Mouse (Mus musculus): ENCODE measurements around the gene Npc2. TPM values are rescaled to one million over a fixed set of nuclear protein-coding genes. Genes with fewer than 3 reads are reported as not detected.

The Npc2 gene
- polyA plus RNA-seq, 1 experiment from 2014 or later = 27.9 TPM

GRCm38 (mm10) chr12:84755008-84755695 is 17.8 kb downstream of the Npc2 start:
- 56% methylated on average over 16 of the region's 16 CpGs for WGBS (ENCODE audit: insufficient replicate concordance)
- no peak overlapping the region for H3K4me3 ChIP-seq (ENCODE audit: low read depth, low read length)
- H3K9me3 ChIP-seq (replicated peaks; ENCODE audit: control insufficient read depth, low read length) = no peaks in the 10 kb centered on the region
- no peak overlapping the region for H3K4me2 ChIP-seq (ENCODE audit: low read depth, low read length)
- H3K9ac ChIP-seq (ENCODE audit: low read depth, low read length) = no peak overlapping the region
- no peaks in the 10 kb centered on the region for H3K27me3 ChIP-seq (ENCODE audit: control insufficient read depth, insufficient read depth, low read depth, low read length)
- H3K27ac ChIP-seq (ENCODE audit: low read length) = no peak overlapping the region
- H3K36me3 ChIP-seq (ENCODE audit: control insufficient read depth, insufficient read depth) = peaks cover 7% of the 10 kb centered on the region
- H3K4me1 ChIP-seq (ENCODE audit: control insufficient read depth, low read depth, low read length) = no peaks in the 10 kb centered on the region; the same call in 1 of the 2 replicates
- ATAC-seq (ENCODE audit: low read depth) = no peak

- no peaks in the 10 kb centered on the region for H3K4me1 ChIP-seq (ENCODE audit: control insufficient read depth, low read depth, low read length)
- H3K36me3 ChIP-seq (ENCODE audit: control insufficient read depth, insufficient read depth) = no peaks in the 10 kb centered on the region
- no peak overlapping the region for H3K4me2 ChIP-seq (ENCODE audit: low read depth, low read length)
- H3K27me3 ChIP-seq (ENCODE audit: control insufficient read depth, insufficient read depth, low read depth, low read length) = no peaks in the 10 kb centered on the region
- peak overlapping the region; percentile 5 for H3K27ac ChIP-seq (ENCODE audit: low read length)
- no peaks in the 10 kb centered on the region for H3K9me3 ChIP-seq (replicated peaks; ENCODE audit: control insufficient read depth, low read length)
- 45% methylated on average over 14 of the region's 14 CpGs for WGBS (ENCODE audit: insufficient replicate concordance)
- no peak overlapping the region for H3K9ac ChIP-seq (ENCODE audit: low read depth, low read length)
- no peak overlapping the region for H3K4me3 ChIP-seq (ENCODE audit: low read depth, low read length)
- no peak for ATAC-seq (ENCODE audit: low read depth)
These were observed 20.6 kb downstream of the Npc2 start for GRCm38 (mm10) chr12:84752131-84752977.

GRCm38 (mm10) chr12:84750661-84751060 is 22.3 kb downstream of the Npc2 start:
- 33% methylated on average over 14 of the region's 14 CpGs for WGBS (ENCODE audit: insufficient replicate concordance)
- no peak overlapping the region for H3K9ac ChIP-seq (ENCODE audit: low read depth, low read length)

GRCm38 (mm10) chr12:84748134-84748533 is 24.8 kb downstream of the Npc2 start:
- H3K27me3 ChIP-seq (ENCODE audit: control insufficient read depth, insufficient read depth, low read depth, low read length) = no peaks in the 10 kb centered on the region
- WGBS (ENCODE audit: insufficient replicate concordance) = 27% methylated on average over 3 of the region's 3 CpGs
- no peaks in the 10 kb centered on the region for H3K36me3 ChIP-seq (ENCODE audit: control insufficient read depth, insufficient read depth)
- no peak overlapping the region for H3K9ac ChIP-seq (ENCODE audit: low read depth, low read length)
- H3K9me3 ChIP-seq (replicated peaks; ENCODE audit: control insufficient read depth, low read length) = no peaks in the 10 kb centered on the region
- no peak overlapping the region for H3K4me3 ChIP-seq (ENCODE audit: low read depth, low read length)
- ATAC-seq (ENCODE audit: low read depth) = peak; percentile 30; the same call in 1 of the 2 replicates
- no peaks in the 10 kb centered on the region for H3K4me1 ChIP-seq (ENCODE audit: control insufficient read depth, low read depth, low read length)
- H3K27ac ChIP-seq (ENCODE audit: low read length) = no peak overlapping the region
- no peak overlapping the region for H3K4me2 ChIP-seq (ENCODE audit: low read depth, low read length)

More at GRCm38 (mm10) chr12:84750661-84751060, 22.3 kb downstream of the Npc2 start:
- Histone ChIP-seq H3K27me3 (ENCODE audit: control insufficient read depth, insufficient read depth, low read depth, low read length) (no peaks in the 10 kb centered on the region), H3K4me1 (ENCODE audit: control insufficient read depth, low read depth, low read length) (no peaks in the 10 kb centered on the region), H3K36me3 (ENCODE audit: control insufficient read depth, insufficient read depth) (no peaks in the 10 kb centered on the region), H3K4me2 (ENCODE audit: low read depth, low read length) (no peak overlapping the region), H3K4me3 (ENCODE audit: low read depth, low read length) (no peak overlapping the region), H3K9me3 (replicated peaks; ENCODE audit: control insufficient read depth, low read length) (no peaks in the 10 kb centered on the region), H3K27ac (ENCODE audit: low read length) (no peak overlapping the region)
- no peak for ATAC-seq (ENCODE audit: low read depth)

GRCm38 (mm10) chr12:84745700-84746099 is 27.3 kb downstream of the Npc2 start:
- 63% methylated on average over 4 of the region's 4 CpGs for WGBS (ENCODE audit: insufficient replicate concordance)
- H3K9me3 ChIP-seq (replicated peaks; ENCODE audit: control insufficient read depth, low read length) = no peaks in the 10 kb centered on the region
- no peaks in the 10 kb centered on the region for H3K27me3 ChIP-seq (ENCODE audit: control insufficient read depth, insufficient read depth, low read depth, low read length)
- H3K9ac ChIP-seq (ENCODE audit: low read depth, low read length) = no peak overlapping the region
- ATAC-seq (ENCODE audit: low read depth) = no peak
- H3K36me3 ChIP-seq (ENCODE audit: control insufficient read depth, insufficient read depth) = no peaks in the 10 kb centered on the region
- no peak overlapping the region for H3K4me3 ChIP-seq (ENCODE audit: low read depth, low read length)
- H3K4me1 ChIP-seq (ENCODE audit: control insufficient read depth, low read depth, low read length) = no peaks in the 10 kb centered on the region
- H3K27ac ChIP-seq (ENCODE audit: low read length) = no peak overlapping the region
- H3K4me2 ChIP-seq (ENCODE audit: low read depth, low read length) = no peak overlapping the region

GRCm38 (mm10) chr12:84743496-84743895 is 29.5 kb downstream of the Npc2 start:
- no peaks in the 10 kb centered on the region for H3K4me1 ChIP-seq (ENCODE audit: control insufficient read depth, low read depth, low read length)
- no peak overlapping the region for H3K9ac ChIP-seq (ENCODE audit: low read depth, low read length)
- ATAC-seq (ENCODE audit: low read depth) = no peak
- H3K9me3 ChIP-seq (replicated peaks; ENCODE audit: control insufficient read depth, low read length) = no peaks in the 10 kb centered on the region
- H3K27ac ChIP-seq (ENCODE audit: low read length) = no peak overlapping the region
- no peak overlapping the region for H3K4me3 ChIP-seq (ENCODE audit: low read depth, low read length)
- H3K4me2 ChIP-seq (ENCODE audit: low read depth, low read length) = no peak overlapping the region
- H3K36me3 ChIP-seq (ENCODE audit: control insufficient read depth, insufficient read depth) = no peaks in the 10 kb centered on the region
- H3K27me3 ChIP-seq (ENCODE audit: control insufficient read depth, insufficient read depth, low read depth, low read length) = no peaks in the 10 kb centered on the region
- WGBS (ENCODE audit: insufficient replicate concordance) = 78% methylated on average over 10 of the region's 10 CpGs

GRCm38 (mm10) chr12:84733366-84733765 is 39.6 kb downstream of the Npc2 start:
- Histone ChIP-seq H3K4me1 (ENCODE audit: control insufficient read depth, low read depth, low read length) (no peaks in the 10 kb centered on the region), H3K27me3 (ENCODE audit: control insufficient read depth, insufficient read depth, low read depth, low read length) (no peaks in the 10 kb centered on the region), H3K4me3 (ENCODE audit: low read depth, low read length) (no peak overlapping the region), H3K36me3 (ENCODE audit: control insufficient read depth, insufficient read depth) (no peaks in the 10 kb centered on the region), H3K9ac (ENCODE audit: low read depth, low read length) (no peak overlapping the region), H3K27ac (ENCODE audit: low read length) (no peak overlapping the region), H3K4me2 (ENCODE audit: low read depth, low read length) (no peak overlapping the region), H3K9me3 (replicated peaks; ENCODE audit: control insufficient read depth, low read length) (no peaks in the 10 kb centered on the region)
- no peak for ATAC-seq (ENCODE audit: low read depth)
- 52% methylated on average over 13 of the region's 13 CpGs for WGBS (ENCODE audit: insufficient replicate concordance)

- no peaks in the 10 kb centered on the region for H3K4me1 ChIP-seq (ENCODE audit: control insufficient read depth, low read depth, low read length)
- no peaks in the 10 kb centered on the region for H3K36me3 ChIP-seq (ENCODE audit: control insufficient read depth, insufficient read depth)
- no peaks in the 10 kb centered on the region for H3K27me3 ChIP-seq (ENCODE audit: control insufficient read depth, insufficient read depth, low read depth, low read length)
- WGBS (ENCODE audit: insufficient replicate concordance) = 82% methylated on average over 10 of the region's 10 CpGs
- no peak overlapping the region for H3K27ac ChIP-seq (ENCODE audit: low read length)
- no peak overlapping the region for H3K9ac ChIP-seq (ENCODE audit: low read depth, low read length)
- no peak overlapping the region for H3K4me3 ChIP-seq (ENCODE audit: low read depth, low read length)
- H3K4me2 ChIP-seq (ENCODE audit: low read depth, low read length) = no peak overlapping the region
- ATAC-seq (ENCODE audit: low read depth) = no peak
- no peaks in the 10 kb centered on the region for H3K9me3 ChIP-seq (replicated peaks; ENCODE audit: control insufficient read depth, low read length)
These were observed 44.5 kb downstream of the Npc2 start for GRCm38 (mm10) chr12:84728421-84728820.

GRCm38 (mm10) chr12:84727434-84727833 is 45.5 kb downstream of the Npc2 start:
- 61% methylated on average over 5 of the region's 5 CpGs for WGBS (ENCODE audit: insufficient replicate concordance)
- Histone ChIP-seq H3K4me1 (ENCODE audit: control insufficient read depth, low read depth, low read length) (no peaks in the 10 kb centered on the region), H3K9me3 (replicated peaks; ENCODE audit: control insufficient read depth, low read length) (no peaks in the 10 kb centered on the region), H3K27ac (ENCODE audit: low read length) (no peak overlapping the region), H3K4me2 (ENCODE audit: low read depth, low read length) (no peak overlapping the region), H3K4me3 (ENCODE audit: low read depth, low read length) (no peak overlapping the region), H3K27me3 (ENCODE audit: control insufficient read depth, insufficient read depth, low read depth, low read length) (no peaks in the 10 kb centered on the region), H3K36me3 (ENCODE audit: control insufficient read depth, insufficient read depth) (no peaks in the 10 kb centered on the region), H3K9ac (ENCODE audit: low read depth, low read length) (no peak overlapping the region)
- ATAC-seq (ENCODE audit: low read depth) = no peak
